Mouse (Mus musculus): Measurements from ENCODE around the gene Pih1d1.

DNA sequence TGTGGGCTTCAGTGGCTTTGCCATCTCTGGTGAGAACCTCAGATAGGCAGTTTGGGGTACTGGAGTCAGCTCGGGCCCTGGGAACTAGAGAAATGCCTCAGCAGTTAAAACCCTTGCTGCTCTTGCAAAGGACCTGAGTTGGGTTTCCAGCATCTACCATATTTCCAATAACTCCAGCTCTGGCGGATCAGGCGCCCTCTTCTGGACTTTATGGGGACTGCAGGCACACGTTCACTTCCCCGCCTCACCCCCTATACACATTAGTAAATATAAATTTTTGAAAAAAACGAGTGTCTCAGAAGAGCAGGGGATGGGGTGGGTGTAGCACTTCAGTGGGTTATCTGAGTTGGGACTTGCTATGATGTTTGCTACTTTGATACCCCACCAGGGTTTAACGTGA is 18.9 kb downstream of the Pih1d1 start:
- TF ChIP-seq CTCF (IDR thresholded peaks at IDR 0.05; ENCODE audit: low read depth) = no peak
- no peak for TF ChIP-seq EP300 (IDR thresholded peaks at IDR 0.05; ENCODE audit: low read depth)

Measured in heart, postnatal 0 days (tissue).